Mouse (Mus musculus) testis, adult 2 months (tissue): Measurements from ENCODE around the gene Taldo1.

Experiments used
- CTCF ChIP-seq: fragments of 200-500 bp; IDR thresholded peaks from 2 replicates; pipeline ENCODE4 v1.5.1; 2012; ENCODE audit warnings: low read depth, mild to moderate bottlenecking, inconsistent platforms, low read length, moderate library complexity; ENCODE audit not compliant: control insufficient read depth, insufficient read depth, insufficient replicate concordance
- POLR2A ChIP-seq: fragments of 200-500 bp; IDR thresholded peaks from 2 replicates; pipeline ENCODE4 v1.6.1; 2012; ENCODE audit warnings: low read depth, mild to moderate bottlenecking, inconsistent platforms, low read length, moderate library complexity; ENCODE audit not compliant: control insufficient read depth

DNA sequence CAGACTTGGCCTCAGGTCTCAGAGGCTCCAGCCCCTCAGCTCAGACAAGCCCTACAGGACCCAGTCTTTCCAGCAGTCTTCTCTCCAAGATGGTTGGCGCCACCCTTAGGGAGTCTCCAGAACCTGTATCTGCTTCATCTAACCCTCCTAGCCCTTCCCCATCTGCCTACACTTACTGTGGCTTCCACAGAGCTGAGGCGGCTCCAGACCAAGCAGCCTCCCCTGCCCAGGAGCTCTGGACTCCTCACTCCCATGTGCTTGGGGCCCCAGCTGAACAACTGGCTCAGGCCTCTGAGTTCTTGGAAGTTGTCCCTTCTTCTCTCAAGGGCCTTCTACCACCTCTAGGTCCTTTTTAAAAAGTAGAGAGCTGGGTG, 28.3 kb upstream of the Taldo1 start:
- TF ChIP-seq POLR2A: no peak
- no peak for TF ChIP-seq CTCF
